Mouse (Mus musculus): ENCODE measurements around the gene Tmem191c. TPM values are rescaled to one million over a fixed set of nuclear protein-coding genes. Genes with fewer than 3 reads are reported as not detected.

Gene Tmem191c
- total RNA-seq, 2 experiments from 2014 or later = 5.6 to 9.2 TPM

DNA sequence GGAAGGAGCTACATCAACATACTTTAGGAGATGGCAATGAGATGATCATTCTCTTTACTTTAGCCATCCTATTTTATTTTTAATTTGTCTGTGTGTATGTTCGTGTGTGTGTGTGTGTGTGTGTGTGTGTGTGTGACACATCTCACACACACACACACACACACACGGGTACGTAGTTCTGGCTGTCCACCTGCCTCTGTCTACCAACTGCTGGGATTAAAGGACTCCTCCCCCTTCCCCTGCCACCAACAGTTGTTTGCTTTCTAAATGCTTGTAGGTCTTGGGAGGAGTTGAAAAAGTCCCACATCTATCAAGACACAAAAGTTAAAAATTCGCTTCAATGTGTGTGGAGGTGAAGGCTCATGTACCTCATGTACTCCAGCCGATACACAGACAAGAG, 48.9 kb downstream of the Tmem191c start:
- ATAC-seq (replicated peaks; ENCODE audit: poor library complexity, severe bottlenecking) = no peak

DNA sequence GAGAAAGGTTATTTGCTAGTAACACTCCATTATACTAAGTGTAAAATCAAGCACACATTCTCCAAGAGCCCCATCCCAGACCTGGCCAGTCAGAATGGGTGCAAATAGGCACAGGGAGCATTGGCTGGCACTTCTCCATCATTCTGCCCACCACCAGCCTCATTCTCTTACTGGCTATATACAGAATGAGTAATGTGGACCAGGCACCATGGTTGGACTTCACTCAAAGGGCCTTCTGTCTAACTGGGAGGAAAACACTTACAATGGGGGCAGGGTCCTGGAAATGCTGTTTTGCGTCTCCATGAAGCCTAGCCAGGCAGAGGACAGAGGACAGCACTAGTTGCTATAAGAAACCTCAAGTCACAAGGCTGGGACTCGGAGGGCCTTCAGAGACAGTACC, 50.2 kb downstream of the Tmem191c start:
- ATAC-seq (replicated peaks; ENCODE audit: poor library complexity, severe bottlenecking) = no peak

DNA sequence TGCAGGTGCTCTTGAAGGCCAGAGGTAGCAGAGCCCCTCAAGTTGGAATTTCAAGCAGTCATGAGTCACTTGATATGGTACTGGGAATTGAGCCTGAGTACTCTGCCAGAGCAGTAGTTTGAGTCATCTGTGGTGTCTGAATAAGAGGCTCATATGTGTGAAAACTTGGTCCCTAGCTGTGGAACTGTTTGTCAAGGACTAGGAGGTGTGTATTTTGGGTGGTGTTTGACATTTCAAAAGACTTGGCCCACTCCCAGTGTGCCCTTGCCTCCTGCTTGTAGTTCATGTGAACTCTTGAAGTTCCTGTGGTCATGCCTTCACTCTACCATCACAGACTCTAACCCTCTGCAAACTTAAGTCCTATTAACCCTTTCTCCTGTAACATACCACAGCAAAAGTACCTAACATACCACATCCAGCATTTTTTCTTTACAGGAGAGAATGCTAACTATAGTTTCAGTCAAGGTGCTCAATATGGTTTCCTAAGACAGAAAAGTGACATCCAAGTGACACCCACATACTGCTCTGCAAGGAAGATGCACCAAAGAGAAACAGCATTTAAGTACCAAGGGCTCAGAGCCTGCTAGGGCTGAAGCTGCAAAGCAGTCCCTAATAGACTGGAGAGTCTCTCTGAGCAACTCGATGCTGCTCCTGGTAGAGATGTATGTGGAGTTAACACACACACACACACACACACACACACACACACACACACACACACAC, 54.1 kb downstream of the Tmem191c start:
- no peak for ATAC-seq (replicated peaks; ENCODE audit: poor library complexity, severe bottlenecking)

DNA sequence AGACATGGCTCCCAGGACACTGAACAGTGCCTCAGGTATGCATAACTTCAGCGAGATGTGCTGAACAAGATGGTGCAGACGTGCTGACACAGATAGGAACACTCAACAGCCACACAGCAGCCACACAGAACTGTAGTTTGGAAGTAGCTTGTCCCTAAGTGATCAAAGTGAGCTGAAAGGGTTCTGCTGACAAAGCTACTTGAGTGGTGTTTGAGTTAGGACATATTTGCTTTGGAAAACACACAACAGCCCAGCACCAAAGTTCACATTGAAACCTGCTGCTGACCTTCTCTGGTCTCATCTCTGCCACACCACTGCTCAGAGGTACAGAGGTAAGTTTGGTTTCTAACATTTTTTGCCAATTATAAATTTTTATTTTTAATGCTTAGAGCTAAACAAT, 55.2 kb downstream of the Tmem191c start, which contains the start of gene Serpind1:
Gene Serpind1, plus strand, starts transcription at position 256 of the 400 bp plus-strand sequence.
- ATAC-seq (replicated peaks; ENCODE audit: poor library complexity, severe bottlenecking) = no peak

DNA sequence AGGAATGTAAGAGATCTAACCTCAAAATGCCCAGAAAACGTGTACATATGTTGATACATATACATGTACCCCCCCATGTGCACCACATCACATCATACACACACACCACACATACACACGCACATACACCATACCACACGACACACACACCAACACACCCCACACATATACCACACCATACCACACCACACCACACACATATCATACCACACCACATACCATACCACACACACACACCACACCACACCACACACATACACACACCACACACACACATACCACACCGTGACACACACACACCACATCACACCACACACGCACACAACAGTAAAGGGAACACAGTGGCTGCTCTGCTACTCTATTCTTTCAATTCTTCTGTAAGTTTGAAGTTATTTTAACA, 56.0 kb downstream of the Tmem191c start:
- ATAC-seq (replicated peaks; ENCODE audit: poor library complexity, severe bottlenecking) = no peak

Other genes starting within 250 kb of the Tmem191c start
- gene Ypel1, start 206.4 kb upstream of the Tmem191c start, total RNA-seq (2014; fragmentation: Nextera tagmentation) = 5.8 TPM in 1 of 2 replicates, not detected in the other
- 1.4 and 2.8 TPM in 2 replicates for gene Ypel1, start 206.4 kb upstream of the Tmem191c start, total RNA-seq (2017)
- 71.2 and 96.8 TPM in 2 replicates for gene Ppil2, start 164.8 kb upstream of the Tmem191c start, total RNA-seq (2014; fragmentation: Nextera tagmentation)
- 92.8 and 93.5 TPM in 2 replicates for gene Ppil2, start 164.8 kb upstream of the Tmem191c start, total RNA-seq (2017)
- 48.7 and 50.1 TPM in 2 replicates for gene 2610318N02Rik, start 150.9 kb upstream of the Tmem191c start, total RNA-seq (2014; fragmentation: Nextera tagmentation)
- gene 2610318N02Rik, start 150.9 kb upstream of the Tmem191c start, total RNA-seq (2017) = 15.0 and 23.5 TPM in 2 replicates
- 163 and 168 TPM in 2 replicates for gene Sdf2l1, start 143.7 kb upstream of the Tmem191c start, total RNA-seq (2014; fragmentation: Nextera tagmentation)
- 202 and 226 TPM in 2 replicates for gene Sdf2l1, start 143.7 kb upstream of the Tmem191c start, total RNA-seq (2017)
- 19.4 and 28.6 TPM in 2 replicates for gene Ydjc, start 131.5 kb upstream of the Tmem191c start, total RNA-seq (2014; fragmentation: Nextera tagmentation)
- gene Ydjc, start 131.5 kb upstream of the Tmem191c start, total RNA-seq (2017) = 26.5 and 41.3 TPM in 2 replicates
- 3.7 and 7.8 TPM in 2 replicates for gene Ccdc116, start 128.8 kb upstream of the Tmem191c start, total RNA-seq (2014; fragmentation: Nextera tagmentation)
- 1.0 and 3.0 TPM in 2 replicates for gene Ccdc116, start 128.8 kb upstream of the Tmem191c start, total RNA-seq (2017)
- gene Ube2l3, start 73.4 kb upstream of the Tmem191c start, total RNA-seq (2014; fragmentation: Nextera tagmentation) = 213 and 244 TPM in 2 replicates
- 110 and 124 TPM in 2 replicates for gene Ube2l3, start 73.4 kb upstream of the Tmem191c start, total RNA-seq (2017)
- 0.92 and 1.6 TPM in 2 replicates for gene Rimbp3, start 67.5 kb upstream of the Tmem191c start, total RNA-seq (2014; fragmentation: Nextera tagmentation)
- 0.34 and 0.88 TPM in 2 replicates for gene Rimbp3, start 67.5 kb upstream of the Tmem191c start, total RNA-seq (2017)
- 2.3 and 5.0 TPM in 2 replicates for gene Hic2, start 42.5 kb upstream of the Tmem191c start, total RNA-seq (2014; fragmentation: Nextera tagmentation)
- 2.0 and 2.4 TPM in 2 replicates for gene Hic2, start 42.5 kb upstream of the Tmem191c start, total RNA-seq (2017)
- gene Serpind1, start 55.3 kb downstream of the Tmem191c start, total RNA-seq (2014; fragmentation: Nextera tagmentation) = not detected in 2 replicates
- not detected in 2 replicates for gene Serpind1, start 55.3 kb downstream of the Tmem191c start, total RNA-seq (2017)
- gene Snap29, start 129.9 kb downstream of the Tmem191c start, total RNA-seq (2014; fragmentation: Nextera tagmentation) = 18.4 and 21.0 TPM in 2 replicates
- gene Snap29, start 129.9 kb downstream of the Tmem191c start, total RNA-seq (2017) = 14.8 and 20.3 TPM in 2 replicates
- gene Pi4ka, start 130.2 kb downstream of the Tmem191c start, total RNA-seq (2014; fragmentation: Nextera tagmentation) = 52.5 and 78.2 TPM in 2 replicates
- gene Pi4ka, start 130.2 kb downstream of the Tmem191c start, total RNA-seq (2017) = 28.3 and 29.5 TPM in 2 replicates
- gene Crkl, start 175.9 kb downstream of the Tmem191c start, total RNA-seq (2014; fragmentation: Nextera tagmentation) = 26.0 and 30.1 TPM in 2 replicates
- 19.4 and 20.9 TPM in 2 replicates for gene Crkl, start 175.9 kb downstream of the Tmem191c start, total RNA-seq (2017)
- gene Aifm3, start 213.5 kb downstream of the Tmem191c start, total RNA-seq (2014; fragmentation: Nextera tagmentation) = not detected in 2 replicates
- not detected in 2 replicates for gene Aifm3, start 213.5 kb downstream of the Tmem191c start, total RNA-seq (2017)
- 35.0 and 51.1 TPM in 2 replicates for gene Lztr1, start 232.6 kb downstream of the Tmem191c start, total RNA-seq (2014; fragmentation: Nextera tagmentation)
- gene Lztr1, start 232.6 kb downstream of the Tmem191c start, total RNA-seq (2017) = 47.1 and 73.7 TPM in 2 replicates

All from granulocyte monocyte progenitor cell, adult 5-6 weeks (primary cell).